Mouse (Mus musculus) spleen, adult 12 weeks (tissue): ENCODE measurements around the gene Cyb561a3.

Source experiments
- DNase-seq: peaks from one replicate; pipeline ENCODE4 v3.0.0; 2022; ENCODE audit warnings: low spot score

Gene Cyb561a3

DNA sequence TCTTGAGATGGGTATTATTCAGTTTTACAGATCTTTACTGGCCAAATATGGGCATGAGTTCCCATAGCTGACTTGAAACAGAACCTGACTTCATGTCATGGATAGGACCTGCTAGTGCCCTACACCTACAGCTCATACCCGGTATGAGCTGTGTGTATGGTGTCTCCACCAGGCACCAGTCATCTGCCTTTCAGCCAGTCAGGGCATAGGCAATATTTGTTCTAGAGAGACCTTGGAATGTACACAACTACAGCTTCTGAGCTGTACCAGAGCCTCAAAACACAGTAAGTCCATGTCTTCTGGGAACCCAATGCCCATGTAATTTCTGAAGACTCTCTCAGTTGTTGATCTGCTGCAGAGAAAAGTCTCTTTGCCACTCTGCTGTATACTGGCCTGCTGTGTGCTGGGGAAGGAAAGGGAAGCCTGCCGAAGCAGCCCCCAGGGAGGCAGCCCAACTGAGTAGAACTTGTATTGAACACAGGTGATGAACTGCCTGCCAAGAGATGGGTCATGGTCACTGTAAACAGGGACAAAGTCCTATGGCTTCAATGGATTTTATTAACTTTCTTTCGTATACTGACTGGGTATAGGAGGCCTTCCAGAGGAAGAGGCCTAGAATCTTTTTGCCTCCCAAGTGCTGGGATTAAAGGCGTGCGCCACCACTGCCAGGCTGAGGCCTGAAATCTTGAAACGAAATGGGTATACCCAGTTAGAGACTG lies 14.8 kb downstream of the Cyb561a3 start:
- no peak for DNase-seq

DNA sequence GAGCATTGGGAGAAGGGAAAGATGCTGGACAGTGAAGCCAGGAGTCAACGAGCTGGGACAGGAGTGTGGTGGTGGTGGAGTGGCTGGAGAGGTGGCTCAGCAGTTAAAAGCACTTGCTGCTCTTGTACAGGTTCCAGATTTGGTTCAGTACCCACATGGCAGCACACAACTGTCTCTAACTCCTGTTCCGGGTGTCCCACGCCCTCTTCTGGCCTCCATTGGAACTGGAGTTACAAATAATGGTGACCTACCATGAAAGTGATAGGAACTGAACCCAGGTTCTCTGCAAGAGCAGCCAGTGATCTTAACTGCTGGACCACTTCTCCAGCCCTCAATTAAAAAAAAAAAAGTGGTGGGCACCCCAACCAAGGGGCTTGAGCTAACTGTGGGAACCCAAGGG lies 21.2 kb downstream of the Cyb561a3 start:
- no peak for DNase-seq

DNA sequence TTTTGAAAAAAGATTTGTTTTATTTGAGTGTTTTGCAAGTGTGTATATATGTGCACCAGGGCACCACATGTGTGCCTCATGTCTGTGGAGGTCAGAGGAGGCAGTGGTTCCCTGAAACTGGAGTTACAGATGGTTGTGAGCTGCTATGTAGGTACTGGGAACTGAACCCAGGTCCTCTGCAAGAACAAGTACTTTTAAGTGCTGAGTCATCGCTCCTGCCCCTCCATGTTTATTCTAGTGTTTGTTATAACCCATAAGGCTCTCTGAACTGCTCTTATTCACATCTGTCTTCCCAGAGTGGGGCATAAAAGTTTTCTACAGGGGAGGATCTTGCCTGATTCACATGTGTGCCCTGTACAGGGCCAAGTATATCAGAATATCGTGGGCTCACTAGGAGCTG lies 22.7 kb downstream of the Cyb561a3 start:
- no peak for DNase-seq

DNA sequence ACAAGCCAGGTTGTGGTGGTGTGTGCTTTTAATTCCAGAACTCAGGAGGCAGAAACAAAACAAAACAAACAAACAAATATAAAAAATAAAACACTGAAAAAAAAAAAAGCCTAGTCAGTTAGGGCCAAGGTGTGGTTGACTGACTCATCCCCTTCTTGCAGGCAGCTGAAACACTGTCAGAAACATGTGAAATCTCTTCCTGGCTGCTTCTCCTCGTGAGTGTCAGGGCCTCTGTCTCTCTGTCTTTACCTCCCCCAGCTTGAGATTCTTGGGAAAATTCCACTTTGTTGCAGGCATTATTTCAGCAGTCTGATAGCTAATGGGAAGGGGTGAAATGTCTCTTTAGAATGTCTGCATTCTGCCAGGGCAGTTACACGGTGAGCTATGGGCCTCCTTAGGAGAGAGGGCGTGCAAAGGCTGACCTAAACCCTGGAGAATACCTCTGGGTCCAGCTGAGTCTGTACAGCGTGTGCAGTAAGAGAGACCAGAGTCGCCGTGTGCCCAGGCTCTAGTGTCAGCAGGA lies 25.3 kb downstream of the Cyb561a3 start:
- DNase-seq = no peak

DNA sequence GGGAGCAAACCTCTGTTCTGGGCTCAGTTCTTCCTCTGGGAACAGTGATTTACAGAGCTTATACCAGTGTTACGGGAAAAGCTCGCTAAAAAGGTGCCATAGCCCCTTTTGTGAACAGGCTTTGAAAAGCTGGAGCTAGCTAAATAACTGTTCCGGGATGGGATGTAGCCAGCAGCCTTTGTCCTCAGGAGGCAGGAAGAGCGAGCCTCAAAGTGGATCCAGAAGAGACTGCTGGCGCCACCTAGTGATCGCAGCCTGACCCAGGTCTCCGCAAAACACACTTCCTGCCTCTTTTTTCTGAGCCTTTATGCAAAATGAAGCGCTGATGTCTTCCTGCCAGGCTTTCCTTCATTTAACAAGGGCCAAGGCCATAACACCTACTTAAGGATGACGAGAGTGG lies 25.8 kb downstream of the Cyb561a3 start:
- peak; percentile 74 for DNase-seq

DNA sequence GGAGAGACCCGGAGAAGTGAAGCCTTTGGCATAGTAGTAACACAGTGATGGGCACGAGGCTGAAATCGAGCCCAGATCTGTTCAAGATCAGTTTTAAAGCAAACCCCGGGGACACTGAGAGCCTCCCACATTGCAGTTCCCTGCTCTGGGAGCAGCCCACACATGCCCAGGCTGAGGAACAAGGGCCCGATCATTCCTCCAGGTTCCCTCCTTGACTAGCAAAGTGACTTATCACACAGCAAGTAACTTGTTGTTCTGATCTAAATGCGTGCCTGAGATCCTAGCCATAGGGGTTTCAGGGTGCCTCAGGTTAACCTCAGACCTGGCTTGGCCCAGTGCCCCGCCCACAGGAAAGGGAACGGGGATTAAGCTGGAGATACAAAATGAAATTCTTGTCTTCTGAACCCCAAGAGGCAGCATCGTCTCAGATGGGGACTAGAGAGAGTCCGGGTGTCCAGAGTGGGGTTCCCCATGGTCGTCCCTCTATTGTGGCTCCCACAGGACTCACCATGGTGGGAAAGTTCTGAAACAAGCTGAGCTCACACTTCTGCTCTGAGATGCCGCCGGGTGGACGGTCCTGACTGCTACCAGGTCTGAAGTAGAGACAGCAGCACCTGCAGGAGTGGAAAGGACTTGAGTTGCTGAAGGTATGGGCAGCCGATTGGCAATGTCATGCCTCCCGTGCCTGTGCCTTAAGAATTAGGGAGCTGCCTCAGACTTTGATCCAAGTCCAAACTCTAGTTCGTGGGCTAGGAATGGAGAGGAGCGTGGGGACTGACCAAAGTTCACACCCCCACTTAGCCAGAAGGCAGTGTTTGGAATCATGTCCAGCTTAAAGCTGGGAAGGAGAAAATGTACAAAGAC lies 26.9 kb downstream of the Cyb561a3 start:
- no peak for DNase-seq

DNA sequence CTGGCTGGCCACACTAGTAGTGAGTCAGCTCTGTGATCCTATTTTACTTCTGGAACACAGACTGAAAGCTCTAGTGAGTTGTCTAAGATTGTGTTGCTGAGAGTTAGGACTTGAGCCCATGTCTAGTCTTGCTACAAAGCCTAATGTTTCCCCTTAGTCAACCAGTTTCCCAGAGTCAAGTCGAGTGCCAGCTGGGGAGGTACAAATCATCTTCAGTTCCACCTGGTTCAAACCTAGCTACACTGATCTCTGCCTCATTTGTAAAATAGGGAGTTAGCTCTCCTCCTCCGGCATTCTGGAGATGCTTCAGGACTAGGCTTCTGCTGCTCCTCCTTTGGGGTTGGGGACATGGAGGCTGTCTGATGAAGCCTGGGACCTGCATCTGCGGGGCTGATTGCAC lies 27.6 kb downstream of the Cyb561a3 start:
- no peak for DNase-seq

DNA sequence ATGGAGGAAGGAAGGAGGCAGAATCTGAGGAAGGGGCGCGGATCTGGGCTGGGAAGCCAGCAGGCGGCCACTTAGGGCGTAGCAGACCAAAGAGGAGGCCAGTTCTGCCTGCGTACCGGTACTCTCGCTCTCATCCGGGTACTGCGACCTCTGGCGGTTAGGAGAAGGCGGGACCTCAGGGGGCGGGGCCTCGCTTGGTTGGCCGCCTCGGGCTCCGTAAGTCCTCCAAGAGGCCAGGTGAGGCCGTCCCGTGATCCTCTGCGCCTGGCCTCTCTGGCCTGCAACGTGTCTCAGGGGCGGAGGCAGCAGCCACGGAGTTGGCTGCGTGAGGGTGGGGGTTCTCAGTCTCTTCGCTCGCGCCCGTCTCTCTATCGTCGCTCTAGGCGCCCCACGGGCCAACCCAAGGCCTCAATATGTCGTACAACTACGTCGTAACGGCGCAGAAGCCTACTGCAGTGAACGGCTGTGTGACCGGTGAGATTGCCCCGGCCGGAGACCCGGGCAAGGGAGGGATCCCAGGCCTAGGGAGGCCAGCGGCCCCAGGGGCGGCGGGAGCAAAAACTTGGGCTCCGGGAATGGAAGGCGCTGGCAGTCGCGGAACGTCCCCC lies 28.4 kb downstream of the Cyb561a3 start, which contains the start of the genes Ddb1 and Tkfc:
Gene Ddb1, plus strand, starts transcription at position 35 of the 608 bp plus-strand sequence.
Gene Tkfc, minus strand, starts transcription at position 362 of the 608 bp plus-strand sequence.
- peak; percentile 98 for DNase-seq

DNA sequence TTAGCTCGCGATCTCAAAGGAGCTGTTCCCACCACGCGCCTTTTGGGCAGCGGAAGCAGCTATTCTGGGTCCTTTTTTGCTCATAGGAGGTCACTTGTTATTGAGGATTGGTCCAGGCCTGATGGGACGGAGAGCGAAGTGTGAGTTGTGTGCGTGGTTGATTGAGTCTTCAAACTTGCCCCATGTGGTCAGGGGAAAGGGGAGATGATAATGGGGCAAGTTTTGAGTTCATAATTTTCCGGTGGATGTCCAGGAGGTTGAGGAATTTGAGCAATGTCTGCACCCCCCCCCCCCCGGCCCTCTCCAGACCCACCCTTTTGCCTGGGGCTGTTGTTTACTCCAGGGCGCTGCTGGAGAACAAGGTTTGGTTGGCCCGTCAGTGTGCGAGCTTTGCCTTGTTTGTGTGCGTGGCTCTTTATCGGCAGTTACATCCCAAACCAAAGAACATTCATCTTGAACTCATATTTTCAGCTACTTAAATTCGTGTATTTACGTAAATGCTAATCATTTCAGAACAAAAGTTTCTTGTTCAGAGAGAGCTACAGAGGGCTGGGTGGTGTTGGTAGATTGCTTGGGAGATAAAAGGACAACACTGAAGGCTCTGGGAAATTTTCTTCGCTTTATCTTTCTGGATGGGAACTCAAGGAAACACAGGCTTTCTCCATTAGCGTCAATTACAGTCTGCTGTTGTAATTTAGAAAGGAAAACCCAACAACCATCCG lies 29.1 kb downstream of the Cyb561a3 start:
- no peak for DNase-seq

DNA sequence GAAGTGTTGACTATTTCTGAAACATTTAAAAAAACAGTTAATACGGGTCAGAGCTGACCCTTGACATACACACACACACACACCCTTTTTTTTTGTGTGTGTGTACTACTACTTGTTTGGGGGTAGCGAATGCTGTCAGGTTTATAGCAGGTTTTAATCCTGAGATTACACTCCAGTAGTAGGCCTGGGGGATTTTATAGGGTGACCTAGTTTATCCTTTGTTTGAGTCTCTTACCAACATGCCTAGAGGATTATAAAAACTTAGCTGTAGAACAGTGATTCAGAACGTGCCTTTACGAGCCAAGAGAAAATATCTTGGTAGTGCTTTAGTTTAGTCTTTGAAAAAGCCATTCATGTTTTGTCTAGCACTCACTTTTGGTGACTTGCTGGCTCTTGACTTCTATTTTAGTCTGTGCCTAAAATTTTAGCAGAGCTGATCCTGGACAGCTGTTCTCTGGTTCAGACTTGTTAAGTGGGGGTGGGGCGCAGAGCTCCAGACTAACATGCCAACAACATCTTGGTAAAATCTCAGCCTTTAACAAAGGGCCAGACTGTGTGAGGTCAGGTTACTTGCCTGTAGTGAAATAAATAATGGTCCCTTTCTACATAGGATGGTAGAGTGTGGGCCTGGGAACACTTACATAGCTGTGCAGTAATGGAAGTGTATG lies 31.7 kb downstream of the Cyb561a3 start:
- no peak for DNase-seq

DNA sequence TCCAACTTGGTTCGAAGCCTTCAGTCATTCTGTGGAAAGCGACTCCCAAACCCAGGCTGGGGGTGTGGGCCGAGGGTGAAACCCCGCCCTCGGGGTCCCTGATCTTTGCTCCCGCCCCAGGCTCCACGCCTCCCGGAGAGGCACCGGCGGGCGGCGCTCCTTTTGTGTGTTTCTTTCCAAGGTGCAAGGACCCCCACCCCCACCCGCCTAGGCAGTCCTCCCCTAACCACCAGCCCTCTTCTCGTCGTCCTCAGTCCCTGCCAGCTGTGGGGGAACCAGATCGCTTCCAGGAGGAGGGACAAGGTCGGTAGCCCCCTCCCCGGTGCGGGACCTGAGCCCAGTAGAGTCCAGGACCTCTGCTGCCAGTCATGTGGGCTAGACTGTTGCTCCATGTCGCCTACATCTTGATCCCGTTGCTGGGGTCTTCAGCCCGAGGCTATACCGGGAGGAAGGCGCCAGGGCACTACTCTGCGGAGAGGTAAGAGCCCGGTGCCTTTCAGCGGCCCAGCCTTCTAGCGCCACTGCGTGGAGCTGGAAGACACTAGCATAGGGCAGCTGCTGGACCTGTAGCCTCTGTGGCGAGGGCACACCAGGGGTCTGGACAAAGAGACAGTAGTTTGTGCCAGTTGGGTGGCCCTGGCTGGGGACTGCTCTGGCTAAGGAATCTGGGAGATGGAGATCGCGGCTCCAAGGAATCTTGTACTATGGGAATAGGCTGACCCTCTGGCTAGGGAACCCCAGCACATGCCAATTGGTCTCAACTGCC lies 57.3 kb downstream of the Cyb561a3 start, which contains the start of gene Vwce:
Gene Vwce, plus strand, starts transcription at position 108 of the 766 bp plus-strand sequence.
- DNase-seq = peak; percentile 26

DNA sequence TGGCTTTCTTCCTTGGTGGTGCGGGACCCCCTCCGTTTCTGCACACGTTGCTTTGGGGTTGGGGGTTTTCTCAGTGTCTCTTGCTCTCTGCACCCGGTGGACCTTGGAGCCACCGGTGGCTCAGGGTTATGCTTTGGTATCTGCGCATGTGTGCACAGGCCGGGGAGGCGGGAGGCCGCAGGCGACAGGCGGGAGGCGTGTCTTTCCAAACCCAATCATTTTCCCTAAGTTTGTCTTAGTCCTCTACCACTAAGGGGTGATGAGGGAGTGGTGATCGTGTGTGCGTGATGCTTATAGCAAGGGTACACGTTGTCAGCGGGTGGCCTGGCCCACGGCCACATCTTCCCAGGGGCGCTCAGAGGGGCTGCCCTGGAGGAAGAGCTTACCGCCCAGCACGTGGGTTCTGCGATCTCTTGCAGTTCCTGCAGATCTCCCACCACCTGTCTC lies 57.9 kb downstream of the Cyb561a3 start:
- peak; percentile 24 for DNase-seq

DNA sequence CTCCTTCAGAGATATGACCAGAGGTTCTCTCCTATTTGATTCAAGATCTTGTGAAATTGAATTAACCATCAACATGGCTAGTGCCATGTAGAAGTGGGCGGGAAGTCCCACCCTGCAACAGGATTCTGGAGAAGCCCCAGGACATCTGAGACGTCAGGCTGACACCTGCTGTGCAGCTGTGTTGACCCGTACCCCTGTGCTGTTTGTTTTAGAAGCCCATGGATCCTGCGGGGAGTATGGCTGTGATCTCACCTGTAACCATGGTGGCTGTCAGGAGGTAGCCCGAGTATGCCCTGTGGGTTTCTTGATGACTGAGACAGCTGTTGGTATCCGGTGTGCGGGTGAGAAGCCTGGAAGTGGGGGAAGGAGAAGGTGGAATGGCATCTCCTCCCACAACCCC lies 60.9 kb downstream of the Cyb561a3 start:
- no peak for DNase-seq

DNA sequence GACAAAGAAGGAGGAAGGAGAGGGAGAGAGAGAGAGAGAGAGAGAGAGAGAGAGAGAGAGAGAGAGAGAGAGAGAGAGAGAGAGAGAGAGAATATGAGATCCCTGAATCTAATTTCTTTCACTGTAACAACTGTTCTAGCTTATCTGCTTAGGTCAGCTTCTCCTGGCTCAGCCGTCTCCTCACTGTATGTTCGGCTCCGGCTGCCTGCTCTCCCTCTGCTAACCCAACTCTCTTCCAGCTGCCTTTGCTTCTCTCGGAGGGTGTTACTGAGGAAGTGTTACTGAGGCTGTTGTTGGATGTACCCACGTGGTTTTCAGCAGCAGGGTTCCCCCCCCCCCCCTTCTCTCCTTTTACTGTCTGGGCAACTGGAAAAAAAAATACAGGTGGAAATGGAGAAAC lies 63.1 kb downstream of the Cyb561a3 start:
- DNase-seq = no peak

DNA sequence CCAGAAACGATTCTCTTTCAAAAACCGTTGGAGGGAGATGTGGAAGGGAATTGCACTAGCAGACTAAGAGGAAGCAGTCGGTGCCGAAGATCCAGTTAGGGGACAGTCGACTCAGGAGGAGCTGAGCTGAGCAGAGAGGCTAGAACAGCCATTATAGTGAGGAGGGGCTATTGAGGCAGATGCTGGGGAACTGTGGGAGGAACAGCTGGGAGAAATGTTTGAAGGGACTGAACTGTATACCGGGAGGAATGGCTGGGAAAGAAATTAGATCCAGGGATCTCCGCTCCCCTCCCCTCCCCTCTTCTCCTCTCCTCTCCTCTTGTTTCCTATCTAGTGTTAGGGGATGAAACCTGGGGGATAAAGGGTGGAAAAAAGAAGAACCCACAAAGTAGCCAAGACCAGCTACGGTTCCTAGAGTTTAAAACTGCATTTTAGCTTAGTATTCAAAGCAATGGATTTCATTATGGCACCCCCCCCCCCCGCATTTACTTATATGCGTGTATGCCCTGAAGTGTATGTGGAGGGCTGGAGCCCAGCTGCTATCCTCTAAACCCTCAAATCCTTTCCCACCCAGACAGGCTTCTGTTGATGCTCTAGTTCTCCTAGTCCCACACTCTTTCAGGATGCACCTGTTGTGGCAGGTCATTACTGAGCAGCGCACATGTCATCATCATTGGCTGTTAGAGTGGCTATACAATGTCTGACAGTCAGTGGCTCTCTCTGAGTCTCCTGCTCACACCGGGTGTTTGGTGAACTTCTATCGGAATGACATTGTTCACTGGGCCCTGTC lies 63.8 kb downstream of the Cyb561a3 start:
- no peak for DNase-seq
